Mouse (Mus musculus): ENCODE measurements around the gene Camk1g.

The Camk1g gene

GRCm38 (mm10) chr1:193373906-193374413, 3.9 kb upstream of the Camk1g start:
- no peak for DNase-seq

GRCm38 (mm10) chr1:193369091-193369490, 1.0 kb downstream of the Camk1g start:
- no peak for DNase-seq

GRCm38 (mm10) chr1:193368055-193368454, 2.0 kb downstream of the Camk1g start:
- no peak for DNase-seq

DNA sequence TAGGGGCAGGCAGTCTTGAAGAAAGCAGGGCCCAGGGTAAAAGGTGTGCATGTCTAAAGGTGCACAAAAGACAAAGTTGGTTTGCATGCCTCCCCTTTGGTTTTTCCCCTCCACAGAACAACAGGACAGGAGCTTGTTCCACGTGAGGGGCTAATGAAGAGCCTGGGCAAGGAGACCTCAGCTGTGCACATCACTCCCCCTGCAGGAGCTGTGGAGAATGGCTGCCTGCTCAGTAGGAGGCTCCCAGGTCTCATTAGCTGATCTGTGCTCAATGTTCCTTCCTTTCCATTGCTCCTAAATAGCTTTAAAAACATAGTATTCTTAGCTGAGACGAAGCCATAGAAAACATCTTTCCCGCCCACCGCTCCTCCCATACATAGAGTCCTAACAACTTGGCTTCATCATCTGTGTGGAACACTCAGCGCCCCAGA, 6.3 kb downstream of the Camk1g start:
- peak; percentile 65 for DNase-seq

- no peak for DNase-seq
These were observed 8.0 kb downstream of the Camk1g start for GRCm38 (mm10) chr1:193362078-193362477.

DNA sequence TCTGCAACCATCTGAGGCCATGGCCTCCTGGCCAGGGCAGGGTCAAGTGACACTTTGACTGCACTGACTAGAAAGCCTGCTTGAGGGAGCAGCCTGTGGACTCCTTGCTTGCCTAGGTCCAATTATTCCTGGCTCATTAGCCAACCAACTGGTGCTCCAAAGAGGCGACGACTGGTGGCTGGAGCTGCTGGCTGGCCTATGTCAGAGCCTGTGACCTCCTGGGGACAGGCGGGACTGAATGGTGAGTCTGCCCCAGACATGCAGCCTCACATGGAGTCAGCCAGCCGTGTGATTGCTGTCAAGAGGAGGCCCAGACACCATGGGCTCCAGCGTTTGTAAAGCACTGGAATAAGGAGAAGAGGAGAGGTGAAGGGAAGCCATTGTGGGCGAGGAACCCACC, 8.9 kb downstream of the Camk1g start:
- no peak for DNase-seq

- no peak for DNase-seq
These were observed 10.9 kb downstream of the Camk1g start for GRCm38 (mm10) chr1:193359199-193359598.

GRCm38 (mm10) chr1:193351583-193351982, 18.5 kb downstream of the Camk1g start:
- peak; percentile 58 for DNase-seq

GRCm38 (mm10) chr1:193350546-193350801, 19.6 kb downstream of the Camk1g start:
- DNase-seq: no peak

DNA sequence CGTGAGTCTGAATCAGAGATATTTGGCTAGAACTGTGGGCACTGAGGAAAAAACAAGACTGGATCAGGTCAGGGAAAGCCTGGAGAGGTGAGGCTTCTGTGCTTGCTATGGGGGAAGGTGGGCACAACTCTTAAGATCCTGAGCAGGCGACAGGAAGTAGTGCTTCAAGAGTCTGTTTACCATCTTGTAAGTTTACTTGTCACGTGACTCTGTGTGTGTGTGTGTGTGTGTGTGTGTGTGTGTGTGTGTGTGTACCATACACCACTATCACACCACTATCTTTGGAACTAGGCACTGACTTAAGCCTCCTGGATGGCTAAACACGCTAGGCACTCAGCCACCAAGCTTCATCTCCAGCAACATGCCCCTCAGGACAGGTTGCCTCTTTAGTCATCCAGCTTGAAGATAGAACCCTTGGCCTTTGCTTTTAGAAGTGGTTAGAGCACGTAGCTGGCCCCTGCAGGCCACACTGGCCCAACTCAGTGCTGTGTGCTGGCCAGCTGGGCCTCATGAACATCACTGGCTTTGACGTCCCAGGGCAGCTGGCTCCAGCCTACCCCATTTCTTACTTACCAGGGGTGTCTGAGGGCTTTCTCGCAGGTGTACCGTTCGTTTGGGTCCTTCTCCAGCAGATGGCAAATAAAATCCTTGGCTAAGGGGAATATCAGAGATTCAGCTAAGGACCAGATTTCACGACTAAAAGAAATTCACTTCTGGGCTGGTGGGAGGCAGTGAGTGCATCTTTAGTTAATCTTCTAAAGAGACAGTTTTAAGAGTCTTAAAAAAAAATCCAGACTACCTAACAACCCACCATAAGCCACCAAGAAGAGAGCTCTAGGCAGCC, 20.2 kb downstream of the Camk1g start:
- DNase-seq: no peak

DNA sequence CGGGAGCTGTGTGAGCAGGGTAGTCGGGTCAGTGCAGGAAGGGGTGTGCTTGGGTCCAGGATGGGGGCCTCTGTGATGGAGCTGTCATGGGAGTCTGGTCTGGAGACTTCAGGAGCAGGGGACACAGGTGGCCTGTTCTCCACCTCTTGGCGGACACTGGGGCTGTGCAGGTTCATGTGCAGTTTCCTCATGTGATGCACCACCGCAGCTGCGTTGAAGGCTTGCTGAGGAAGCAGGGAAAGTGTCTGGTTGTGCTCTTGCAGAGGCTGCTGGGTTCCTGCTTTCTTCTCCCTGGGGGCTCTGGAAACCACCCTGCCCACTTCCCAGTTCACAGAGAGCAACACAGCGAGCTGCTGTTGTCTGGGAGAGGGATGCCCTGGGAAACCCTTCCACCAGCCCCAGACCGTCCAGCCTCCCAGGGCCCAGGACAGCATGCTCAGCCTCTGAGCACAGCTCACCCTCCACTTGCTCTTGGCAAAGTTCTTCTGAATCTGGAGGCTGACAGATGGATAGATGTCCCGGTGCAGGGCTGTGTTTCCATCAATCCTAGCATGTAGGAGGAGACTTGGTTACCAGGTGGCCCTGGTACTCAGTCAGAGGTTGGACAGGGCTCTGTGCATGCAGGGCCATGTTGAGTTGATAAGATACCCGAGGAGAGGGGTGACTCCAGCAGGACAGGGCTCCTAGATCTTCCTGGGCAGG, 21.7 kb downstream of the Camk1g start:
- no peak for DNase-seq

GRCm38 (mm10) chr1:193346908-193347307, 23.2 kb downstream of the Camk1g start:
- no peak for DNase-seq

DNA sequence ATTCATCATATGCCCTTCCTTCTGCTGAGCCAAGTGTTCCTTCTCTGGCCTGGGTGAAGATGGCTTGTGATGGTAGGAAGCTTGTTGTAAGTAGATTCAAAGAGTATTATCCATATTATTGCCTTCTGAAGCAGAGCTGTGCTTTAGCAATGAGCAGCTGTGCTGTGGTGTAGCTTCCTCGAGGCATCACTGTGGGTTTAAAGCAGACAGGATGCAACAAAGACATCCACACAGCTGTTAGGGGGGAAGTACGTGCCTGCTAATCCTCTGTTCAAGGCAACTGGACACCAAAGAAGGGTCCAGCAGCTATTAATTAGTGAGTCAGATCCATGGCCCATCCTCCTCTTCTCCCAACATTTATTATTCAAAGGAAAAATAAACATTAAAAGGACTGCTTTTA, 25.1 kb downstream of the Camk1g start:
- DNase-seq: no peak

GRCm38 (mm10) chr1:193343853-193344252, 26.2 kb downstream of the Camk1g start:
- DNase-seq: no peak

DNA sequence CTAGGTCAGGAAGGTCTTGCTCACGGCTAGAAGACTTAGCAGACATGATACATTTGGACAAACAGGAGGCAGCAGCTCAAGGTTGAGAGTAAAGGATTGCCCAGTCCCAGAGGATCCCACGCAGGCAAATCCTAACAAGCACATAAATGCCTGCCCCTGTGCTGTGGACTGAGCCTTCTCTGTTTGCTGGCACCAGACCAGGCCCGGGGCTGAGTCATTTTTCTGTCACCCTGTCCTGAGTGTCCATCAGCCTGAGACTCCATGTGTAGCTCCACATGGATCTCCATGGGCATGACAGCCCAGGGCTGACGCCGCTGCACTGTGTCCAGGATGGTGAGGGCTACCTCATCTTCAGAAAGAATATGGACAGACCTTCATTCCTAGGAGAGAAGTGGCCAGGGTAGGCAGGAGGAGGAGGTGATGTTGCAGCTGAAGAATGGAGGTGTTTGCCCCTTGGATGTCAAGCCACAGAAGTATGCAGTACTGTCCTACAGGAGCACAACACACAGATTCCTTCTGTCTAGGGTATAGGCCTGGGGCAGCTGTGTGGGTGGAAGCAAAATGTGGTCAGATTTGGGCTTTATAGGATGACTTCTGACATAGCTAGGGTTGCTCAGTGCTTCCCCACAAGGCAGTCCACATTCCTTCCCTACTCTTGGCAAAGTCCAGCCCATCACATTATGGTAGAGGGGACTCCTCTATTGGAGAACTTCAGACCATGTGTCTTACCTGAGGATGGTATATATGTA, 27.7 kb downstream of the Camk1g start:
- no peak for DNase-seq

DNA sequence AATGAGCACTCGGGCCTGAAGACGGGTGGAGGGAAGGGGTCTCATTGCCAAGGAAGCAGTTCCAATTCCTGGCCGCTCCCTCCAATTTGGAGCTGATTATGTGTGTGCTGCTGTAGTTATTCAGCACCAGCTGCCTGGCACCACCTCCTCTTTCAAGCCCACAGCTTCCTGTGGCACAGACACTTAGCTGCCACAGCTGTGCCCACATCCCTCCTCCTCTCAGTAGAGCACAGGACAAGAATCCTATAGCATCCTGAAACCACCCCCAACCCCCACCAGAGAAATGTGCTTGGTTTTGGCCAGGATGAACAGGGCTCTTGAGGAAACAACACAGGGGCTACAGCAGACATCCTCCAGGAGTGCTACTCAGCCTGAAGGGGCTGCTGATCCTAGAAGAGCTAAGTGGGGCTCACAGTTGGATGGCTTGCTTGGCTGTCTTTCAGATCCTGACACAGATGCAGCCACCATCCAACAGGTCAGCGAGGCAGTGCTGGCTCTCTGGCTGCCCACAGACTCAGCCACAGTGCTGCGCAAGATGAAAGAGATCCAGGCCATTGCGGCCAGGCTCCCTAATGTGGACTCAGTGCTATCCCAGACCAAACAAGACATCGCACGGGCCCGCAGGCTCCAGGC, 31.6 kb downstream of the Camk1g start:
- DNase-seq: no peak

DNA sequence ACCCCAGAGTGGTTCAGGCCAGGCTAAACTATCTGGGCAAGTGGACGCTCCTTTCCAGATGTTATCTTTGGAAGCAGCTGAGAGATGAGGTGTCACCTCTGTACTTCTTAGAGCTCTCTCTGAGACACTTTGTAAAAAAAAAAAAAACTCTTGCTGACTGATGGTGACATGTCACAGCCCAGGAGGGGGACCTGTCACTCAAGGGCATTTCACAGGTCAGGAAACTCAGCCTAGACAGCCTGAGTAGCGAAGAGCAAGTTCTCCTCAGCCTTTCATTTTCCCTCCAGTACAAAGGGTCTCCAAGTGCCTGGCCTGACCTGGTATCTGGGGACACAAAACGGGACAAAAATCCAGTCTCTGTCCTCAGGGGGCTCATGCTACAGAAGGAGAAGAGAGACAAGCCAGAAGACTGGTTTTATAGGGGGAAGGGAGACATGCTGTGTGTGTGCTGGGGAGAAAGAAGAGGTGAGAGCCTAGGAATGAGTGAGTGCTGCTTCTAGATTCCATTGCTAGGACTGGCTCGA, 32.2 kb downstream of the Camk1g start:
- no peak for DNase-seq

DNA sequence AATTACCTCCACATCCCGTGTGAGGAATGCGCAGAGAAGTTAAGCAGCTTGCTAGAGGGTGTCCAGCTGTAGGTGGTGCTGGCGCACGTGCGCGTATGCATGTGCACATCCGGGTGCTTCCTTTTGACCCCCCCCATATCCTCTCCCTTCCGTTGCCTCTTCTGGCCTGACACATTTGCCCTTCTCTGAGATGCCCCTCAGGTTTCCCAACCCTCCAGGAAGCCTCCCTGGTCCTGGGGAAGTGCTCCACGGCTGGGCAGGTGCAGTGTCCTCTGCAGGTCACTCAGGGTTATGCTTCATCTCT, 33.1 kb downstream of the Camk1g start:
- DNase-seq: no peak

- no peak for DNase-seq
These were observed 33.7 kb downstream of the Camk1g start for GRCm38 (mm10) chr1:193336122-193337017.

DNA sequence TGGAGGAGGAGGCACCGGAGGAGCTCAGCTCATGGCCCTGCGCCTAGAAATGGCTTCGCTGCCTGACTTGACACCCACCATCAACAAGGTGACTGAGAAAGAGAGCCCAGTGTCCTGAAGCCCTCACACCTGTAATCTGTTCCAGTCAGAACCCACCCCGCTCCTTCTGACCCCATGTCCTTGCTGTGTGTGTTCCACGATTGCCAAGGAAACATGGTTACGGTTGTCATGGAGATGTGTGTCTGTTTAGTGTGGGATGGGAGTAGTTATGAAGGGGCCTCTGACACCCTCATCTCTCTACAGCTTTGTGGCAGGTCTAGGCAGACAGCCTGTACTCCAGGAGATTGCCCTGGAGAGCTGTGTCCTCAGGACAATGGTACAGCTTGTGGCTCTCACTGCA, 35.6 kb downstream of the Camk1g start:
- DNase-seq: no peak

DNA sequence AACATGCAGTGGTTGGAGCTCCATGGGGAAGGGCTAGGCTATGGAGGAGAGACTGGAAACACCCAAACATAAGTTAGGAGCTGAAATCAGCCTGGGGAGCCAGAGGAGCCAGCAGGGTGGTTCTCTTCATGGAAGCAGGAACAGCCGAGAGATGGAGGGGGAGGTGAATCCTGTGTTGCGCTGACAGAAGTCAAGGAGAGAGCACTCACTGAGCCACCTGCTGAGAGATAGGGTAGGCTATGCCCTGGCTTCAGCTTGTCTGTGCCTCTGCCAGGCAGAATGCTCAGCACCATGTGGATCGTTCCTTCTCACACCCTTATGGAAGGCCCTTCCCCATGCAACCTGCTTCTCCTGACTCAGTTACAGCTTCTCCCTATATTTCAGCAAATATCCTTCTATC, 36.3 kb downstream of the Camk1g start:
- no peak for DNase-seq

- no peak for DNase-seq
These were observed 37.4 kb downstream of the Camk1g start for GRCm38 (mm10) chr1:193332671-193333070.
